Mouse (Mus musculus) layer of hippocampus, adult 11-12 months (tissue): Measurements from ENCODE around the gene Tppp3.

ENCODE experiments used
- DNase-seq: peaks from one replicate; pipeline ENCODE4 v3.0.0; 2022; ENCODE audit warnings: low spot score

Gene Tppp3

DNA sequence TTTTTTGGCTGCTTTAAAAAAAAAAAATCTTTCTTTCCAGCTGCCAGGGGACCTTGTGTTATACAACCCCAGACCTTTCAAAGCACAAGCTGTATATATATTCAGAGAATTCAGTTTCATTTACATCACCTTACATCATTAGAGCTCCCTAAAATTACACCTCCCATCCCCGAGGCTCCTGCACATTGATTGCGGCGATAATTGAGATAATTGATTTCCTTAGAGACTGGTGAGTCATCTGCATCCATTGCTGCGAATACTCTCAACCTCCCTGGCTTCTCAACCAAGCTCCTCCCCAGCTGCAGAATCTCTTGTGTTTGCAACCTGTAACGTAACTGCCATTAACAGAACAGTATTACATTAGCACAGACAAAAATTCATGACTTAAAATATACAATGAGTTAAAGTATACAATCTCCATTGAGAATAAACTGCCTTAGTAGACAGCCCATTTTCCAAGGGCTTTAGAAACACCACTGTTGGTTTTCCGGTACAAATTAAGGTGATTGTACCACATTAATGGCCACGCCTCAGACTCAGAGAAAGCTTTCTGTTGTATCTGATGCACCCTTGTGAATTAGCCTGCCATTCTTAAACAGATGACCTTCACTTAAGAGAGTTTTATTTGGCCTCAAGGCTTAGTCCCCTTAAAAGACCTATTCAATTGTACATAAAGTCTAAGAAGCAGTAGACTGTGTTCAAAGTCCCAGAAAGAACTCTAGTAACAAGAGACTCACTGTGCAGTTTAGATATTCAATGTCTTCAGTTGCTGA is 39.4 kb downstream of the Tppp3 start:
- DNase-seq: no peak

DNA sequence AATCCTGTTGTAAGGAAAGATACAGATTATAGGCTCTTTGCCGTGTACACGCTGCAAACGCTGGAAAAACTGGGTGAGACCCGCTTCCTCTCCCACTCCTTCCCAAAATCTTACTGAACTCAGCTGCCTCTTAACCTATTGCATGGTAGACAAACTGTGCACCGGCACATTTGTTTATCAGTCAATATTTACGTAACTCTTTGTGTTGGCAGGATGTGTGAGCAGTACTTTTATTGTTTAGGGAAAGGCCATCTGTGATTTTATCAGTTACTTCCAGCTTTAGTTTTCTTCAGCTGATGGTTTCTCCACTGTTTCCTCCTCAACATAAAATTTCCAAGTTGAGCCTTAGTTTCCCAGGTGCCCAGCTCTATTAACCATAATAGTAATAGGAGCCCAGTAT is 44.4 kb downstream of the Tppp3 start:
- DNase-seq: no peak

DNA sequence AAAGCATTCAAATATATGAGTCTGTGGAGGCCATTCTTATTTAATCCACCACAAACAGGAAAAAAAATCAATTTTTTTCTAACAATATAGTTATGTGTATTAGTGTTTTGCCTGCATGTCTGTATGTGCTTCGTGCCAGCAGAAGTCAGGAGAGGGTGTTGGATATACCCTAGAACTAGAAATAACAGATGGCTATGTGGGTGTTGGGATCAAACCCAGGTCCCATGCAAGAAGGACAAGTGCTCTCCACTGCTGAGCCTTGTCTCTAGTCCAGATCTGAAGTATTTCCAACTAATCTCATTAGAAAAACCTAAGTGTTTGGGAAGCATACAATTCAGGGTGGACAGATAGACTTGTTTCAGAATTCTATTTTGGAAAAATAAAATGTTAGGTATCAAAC is 49.3 kb downstream of the Tppp3 start:
- DNase-seq: no peak

DNA sequence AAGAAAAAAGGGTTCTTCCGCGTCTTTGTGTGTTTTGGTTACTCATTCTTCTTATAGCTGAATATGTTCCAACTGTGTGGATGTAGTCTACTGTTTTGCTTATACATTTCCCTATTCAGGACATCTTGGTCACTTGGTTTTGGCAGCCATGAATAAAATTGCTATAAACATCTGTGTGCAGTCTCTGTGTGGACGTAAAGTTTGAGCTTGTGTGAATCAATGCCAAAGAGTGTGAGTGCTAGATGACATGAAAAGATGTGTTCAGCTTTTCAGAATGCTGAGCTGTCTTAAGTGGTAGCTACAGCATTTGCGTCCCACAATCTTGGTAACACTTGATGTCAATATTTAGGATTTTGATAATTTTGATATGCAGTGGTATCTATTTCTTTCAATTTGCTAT is 51.5 kb downstream of the Tppp3 start:
- no peak for DNase-seq

DNA sequence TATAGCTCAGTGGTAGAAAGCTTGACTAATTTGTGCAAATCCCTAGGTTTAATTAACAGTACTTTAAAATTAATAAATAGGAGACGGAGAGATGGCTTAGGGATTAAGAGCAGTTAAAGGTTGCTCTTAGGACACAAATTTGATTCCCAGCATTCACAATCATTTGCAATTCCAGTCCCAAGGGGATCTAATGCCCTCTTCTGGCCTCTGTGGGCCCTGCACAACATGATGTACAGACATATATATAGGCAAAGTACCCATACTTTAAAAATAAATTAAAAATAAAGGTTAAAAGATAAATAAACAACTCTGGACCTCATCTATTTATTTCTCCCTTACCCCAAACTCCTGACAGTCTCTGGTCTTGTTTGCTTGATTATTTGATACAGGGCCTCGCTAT is 52.3 kb downstream of the Tppp3 start:
- DNase-seq: no peak
